Mouse (Mus musculus): ENCODE measurements around the gene Ankrd13b.

DNA sequence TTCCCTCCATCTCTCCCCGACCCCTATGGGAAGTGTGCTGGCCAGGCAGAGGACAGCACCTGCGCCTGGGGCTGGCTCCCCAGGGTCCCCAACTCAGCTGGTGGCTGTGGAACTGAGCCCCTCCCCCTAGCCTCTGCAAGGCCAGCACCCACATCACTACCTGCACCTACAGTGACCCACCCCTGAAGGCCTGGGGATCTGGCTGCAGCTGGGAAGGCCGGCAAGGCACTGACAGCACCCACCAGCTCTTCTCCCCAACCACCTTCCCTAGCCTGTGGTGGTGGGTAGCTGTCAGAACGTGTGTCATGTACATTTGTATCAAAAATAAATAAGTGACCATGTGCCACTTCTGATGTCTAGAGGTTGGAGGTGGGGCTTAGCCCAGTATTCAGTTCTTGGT is 17.9 kb upstream of the Ankrd13b start:
- TF ChIP-seq POLR2A (IDR thresholded peaks at IDR 0.05; ENCODE audit: control insufficient read depth, low read depth, low read length): no peak
- TF ChIP-seq CTCF (IDR thresholded peaks at IDR 0.05; ENCODE audit: control insufficient read depth, insufficient read depth, insufficient replicate concordance, low read depth, low read length): no peak
